Mouse (Mus musculus): ENCODE measurements around the gene Tmem246.

- TF ChIP-seq CTCF (IDR thresholded peaks at IDR 0.05) (no peak), POLR2A (IDR thresholded peaks at IDR 0.05; ENCODE audit: insufficient read depth, low read depth, low read length) (no peak), EP300 (IDR thresholded peaks at IDR 0.05; ENCODE audit: insufficient read depth, low read depth, low read length) (no peak)
These were observed 25.5 kb downstream of the Tmem246 start for GRCm38 (mm10) chr4:49572194-49572593.

All from heart, adult 2 months (tissue).